In genomic region chr12:102517647-102518046, GRCm38 (mm10) we compare ENCODE assay signal across 21 mouse cellular contexts. TPM values are rescaled to one million over a fixed set of nuclear protein-coding genes. Genes with fewer than 3 reads are reported as not detected.
"Had no signal": no experiment of that assay in that cellular context is flagged by ENCODE, and none has a peak within 500 bp of the region (broad histone marks: within the 10 kb centered on the region; RNA-seq: fewer than 3 reads in every experiment).

No protein-coding gene starts in this region.

- H3K4me2 ChIP-seq: liver, embryonic 15.5 days; lung, embryonic 15.5 days; midbrain, embryonic 11.5 days had no signal

- H3K9ac ChIP-seq: liver, embryonic 15.5 days; lung, embryonic 15.5 days had no signal

- H3K36me3 ChIP-seq: liver, embryonic 15.5 days; lung, embryonic 15.5 days had no signal

- H3K9me3 ChIP-seq: liver, embryonic 15.5 days; lung, embryonic 15.5 days had no signal

- H3K27ac ChIP-seq: kidney, postnatal 0 days; left cerebral cortex, adult 2 months; liver, embryonic 15.5 days; lung, embryonic 15.5 days; stomach, postnatal 0 days had no signal

- H3K27me3 ChIP-seq: liver, embryonic 15.5 days; lung, embryonic 15.5 days had no signal

- DNase-seq: kidney, adult 18-20 months; kidney, adult 9 months; kidney, postnatal 36 days; layer of hippocampus, postnatal 36 days; lung, adult 18-20 months; lung, postnatal 14 days; lung, postnatal 4 days; midbrain, embryonic 14.5 days; right cerebral cortex, postnatal 14 days; right cerebral cortex, postnatal 4 days; thymus, adult 2 months; thymus, postnatal 14 days; thymus, postnatal 4 days had no signal

- H3K4me3 ChIP-seq: left cerebral cortex, adult 2 months; liver, embryonic 15.5 days; lung, embryonic 15.5 days had no signal

RNA-seq across cellular contexts. Expression of gene Chga, which starts 37.1 kb away (rescaled TPM):
- total RNA-seq: liver, adult 2 months; megakaryocyte-erythroid progenitor cell, adult 5-6 weeks had no signal
- polyA plus RNA-seq: liver, adult 2 months had no signal
